Mouse (Mus musculus) embryonic stem cell, embryonic (primary cell): ENCODE measurements around the gene Fmo3.

Experiments
- CTCF ChIA-PET, 4 experiments: fragments of 300-600 bp in 2 of 4; fragments of 350-600 bp in 2 of 4; sonication (Branson Sonifier 250); formaldehyde crosslinking; loops; one replicate each; lab custom pipeline; 2022; ENCODE audit warnings: inconsistent platforms in 2 of 4; lab: Charles Lee
- POLR2A ChIA-PET, 4 experiments: fragments of 300-600 bp in 2 of 4; fragments of 350-600 bp in 2 of 4; sonication (Branson Sonifier 250); formaldehyde crosslinking; loops; one replicate each; lab custom pipeline; 2022; ENCODE audit warnings: antibody characterized with exemption in 4 of 4, inconsistent platforms in 1 of 4; lab: Charles Lee

Gene Fmo3

DNA sequence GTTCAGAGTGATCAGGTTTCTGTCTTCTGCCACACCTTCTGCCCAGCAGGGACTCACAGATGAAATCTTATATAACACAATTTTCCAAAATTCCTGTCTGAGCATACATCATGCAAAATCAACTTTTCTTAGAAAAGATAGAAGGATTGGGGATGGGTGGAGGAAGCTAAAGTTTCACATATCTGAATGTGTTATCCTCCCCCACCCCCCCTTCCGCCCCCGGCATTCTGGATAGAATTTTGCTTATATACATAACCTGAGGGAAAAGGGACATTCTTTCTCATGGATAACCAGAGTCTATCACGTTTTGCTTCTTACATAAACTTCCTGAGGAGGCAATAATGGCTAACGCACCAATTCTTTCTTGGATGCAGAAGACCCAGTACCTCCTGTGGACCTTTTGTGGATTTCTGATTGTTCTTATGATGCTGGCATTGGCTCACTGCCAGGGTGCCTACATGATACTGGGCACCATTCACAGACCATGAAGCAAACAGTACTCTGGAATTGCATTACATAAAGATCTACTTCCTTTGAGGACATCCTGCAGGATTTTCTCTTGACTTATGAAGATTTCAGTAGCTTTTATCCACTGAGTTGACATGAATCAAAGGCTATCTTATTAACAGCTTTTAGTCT is 49.8 kb downstream of the Fmo3 start:
- POLR2A ChIA-PET = interaction anchor here in 1 of 4 experiments (0.9 to 1.5 kb wide), 2 partner anchors 9 to 18 kb away, joined by 3 read pairs; no protein-coding TSS in a partner anchor
- CTCF ChIA-PET = no interaction called here

DNA sequence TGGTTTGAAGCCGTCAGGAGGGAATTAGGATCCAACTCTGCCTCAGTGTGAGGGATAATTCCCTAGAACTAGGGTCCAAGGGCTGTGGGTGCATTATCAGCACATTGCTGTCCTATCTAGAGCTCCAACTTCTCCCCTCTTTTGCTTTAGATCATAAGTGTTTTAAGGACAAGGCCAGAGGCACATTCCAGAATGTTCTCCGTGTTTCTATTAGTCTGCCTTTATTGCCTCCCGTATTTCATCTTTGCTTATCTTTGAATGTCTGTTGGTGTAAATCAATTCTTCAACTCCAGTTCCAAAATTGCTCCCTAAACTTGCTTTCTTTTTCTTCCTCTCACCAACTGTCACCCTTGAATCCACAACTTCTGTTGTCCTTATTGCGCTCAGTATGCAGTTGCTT is 51.9 kb downstream of the Fmo3 start:
- CTCF ChIA-PET = no interaction called here
- POLR2A ChIA-PET = no interaction called here

DNA sequence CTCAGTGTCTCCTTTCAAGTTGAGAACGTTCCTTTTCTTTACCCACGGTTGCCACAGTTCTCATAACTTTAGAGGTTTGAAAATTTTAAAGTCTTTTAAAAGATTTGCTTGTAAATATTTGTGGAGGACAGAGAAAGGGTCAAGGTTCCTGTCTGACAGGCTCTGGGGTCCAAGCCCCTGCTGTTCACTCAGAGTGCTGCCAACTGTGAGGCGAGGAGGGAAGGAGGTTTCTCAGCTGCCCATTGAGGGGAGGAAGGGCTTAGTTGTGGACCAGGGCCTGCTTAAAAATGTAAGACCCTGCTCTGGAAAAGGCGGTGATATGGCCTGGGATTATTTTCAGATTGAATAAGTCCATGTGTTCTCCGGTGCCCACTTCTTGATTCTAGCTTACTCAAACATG is 52.4 kb downstream of the Fmo3 start:
- ChIA-PET CTCF (no interaction called here), POLR2A (no interaction called here)

GRCm38 (mm10) chr1:162931310-162931875 is 52.9 kb downstream of the Fmo3 start:
- ChIA-PET POLR2A (no interaction called here), CTCF (no interaction called here)

- ChIA-PET POLR2A (no interaction called here), CTCF (no interaction called here)
These were observed 53.7 kb downstream of the Fmo3 start for GRCm38 (mm10) chr1:162930631-162931030.

DNA sequence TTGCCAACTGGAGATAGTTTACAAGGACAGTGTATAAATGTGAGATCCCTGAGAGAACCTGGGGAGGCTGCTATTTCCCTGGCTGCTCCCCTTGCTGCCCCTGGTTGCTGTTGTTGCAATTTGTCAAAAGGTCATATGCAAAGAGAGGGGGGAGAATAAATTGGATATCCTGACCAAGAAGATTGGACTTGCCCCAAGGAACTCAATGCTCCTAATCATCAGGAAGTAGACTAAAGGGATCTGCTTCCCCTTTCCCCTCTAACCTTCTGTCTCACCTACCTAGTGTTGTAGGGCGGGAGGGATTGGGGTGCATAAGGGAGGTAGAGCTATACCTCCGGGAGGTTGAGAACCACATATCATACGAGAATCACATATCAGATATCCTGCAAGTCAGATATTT is 55.2 kb downstream of the Fmo3 start:
- ChIA-PET CTCF (interaction anchor here in 1 of 4 experiments (0.6 kb wide), 1 partner anchor 297 kb away, joined by 3 read pairs; no protein-coding TSS in a partner anchor), POLR2A (no interaction called here)

DNA sequence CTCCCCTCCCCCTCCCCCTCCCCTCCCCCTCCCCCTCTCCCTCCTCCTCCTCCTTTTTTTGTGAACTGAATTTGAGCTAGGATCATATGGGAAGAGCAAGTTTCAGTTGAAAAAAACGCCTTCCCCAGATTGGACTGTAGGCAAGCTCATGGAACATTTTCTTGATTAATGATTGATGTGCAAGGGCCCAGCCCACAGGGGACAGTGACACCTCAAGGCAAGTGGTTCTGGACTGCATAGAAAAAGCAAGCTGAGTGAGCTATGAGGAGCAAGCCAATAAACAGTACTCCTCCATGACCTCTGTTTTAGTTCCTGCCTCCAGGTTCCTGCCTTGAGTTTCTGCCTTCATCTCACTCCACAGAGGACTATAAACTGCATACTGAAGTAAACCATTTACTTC is 59.2 kb downstream of the Fmo3 start:
- ChIA-PET POLR2A (interaction anchor here in 1 of 4 experiments (0.6 kb wide), 1 partner anchor 381 kb away, joined by 3 read pairs; no protein-coding TSS in a partner anchor), CTCF (interaction anchor here in 1 of 4 experiments (0.6 kb wide), 1 partner anchor 162 kb away, joined by 3 read pairs; no protein-coding TSS in a partner anchor)

GRCm38 (mm10) chr1:162916661-162917060 is 67.7 kb downstream of the Fmo3 start:
- CTCF ChIA-PET = no interaction called here
- POLR2A ChIA-PET = no interaction called here

GRCm38 (mm10) chr1:162914932-162915556 is 69.3 kb downstream of the Fmo3 start:
- POLR2A ChIA-PET = no interaction called here
- CTCF ChIA-PET = no interaction called here

GRCm38 (mm10) chr1:162912085-162912484 is 72.2 kb downstream of the Fmo3 start:
- POLR2A ChIA-PET = no interaction called here
- CTCF ChIA-PET = no interaction called here
